Mouse (Mus musculus): ENCODE results near the gene Alg12.

Alg12 gene

DNA sequence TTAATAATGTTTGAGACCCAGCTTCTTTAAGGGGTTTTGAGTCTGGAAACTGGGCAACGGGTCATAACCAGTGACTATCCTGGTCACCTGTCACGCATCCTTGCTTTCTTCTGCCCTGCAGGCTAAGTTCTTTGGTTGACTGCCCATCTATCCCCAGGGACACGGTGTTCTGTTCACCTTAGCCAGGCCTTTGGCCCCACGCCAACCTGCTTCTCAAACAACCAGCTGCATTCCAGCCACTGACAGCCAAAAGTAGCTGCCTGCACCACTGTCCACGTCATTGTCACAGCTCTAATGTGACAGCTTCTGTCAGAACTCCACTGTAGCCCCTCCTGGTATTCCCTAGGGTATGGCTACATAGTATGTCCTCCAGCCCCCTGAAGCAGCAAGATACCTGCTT lies 12.4 kb upstream of the Alg12 start:
- WGBS: 69% methylated on average over 5 of the region's 5 CpGs

DNA sequence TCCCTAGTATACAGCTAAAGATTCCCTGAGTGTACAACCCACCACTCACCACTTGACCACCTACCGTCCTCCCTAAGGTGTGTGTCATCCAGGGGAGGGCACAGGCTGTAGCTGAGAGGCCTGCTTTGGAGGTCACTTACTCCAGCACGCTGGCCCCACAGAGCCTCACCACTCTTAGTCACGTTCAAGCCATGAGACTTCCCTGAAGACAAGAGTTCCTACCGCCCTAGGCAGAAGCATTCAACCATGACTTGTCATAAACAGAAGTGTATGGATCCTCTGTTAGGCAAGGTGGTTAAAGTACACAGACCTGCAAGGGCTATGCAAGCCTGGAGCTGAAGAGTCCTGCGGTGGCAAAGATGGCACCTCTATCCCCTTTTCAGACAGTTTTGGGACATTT lies 11.6 kb upstream of the Alg12 start:
- WGBS: 92% methylated on average over 5 of the region's 5 CpGs

DNA sequence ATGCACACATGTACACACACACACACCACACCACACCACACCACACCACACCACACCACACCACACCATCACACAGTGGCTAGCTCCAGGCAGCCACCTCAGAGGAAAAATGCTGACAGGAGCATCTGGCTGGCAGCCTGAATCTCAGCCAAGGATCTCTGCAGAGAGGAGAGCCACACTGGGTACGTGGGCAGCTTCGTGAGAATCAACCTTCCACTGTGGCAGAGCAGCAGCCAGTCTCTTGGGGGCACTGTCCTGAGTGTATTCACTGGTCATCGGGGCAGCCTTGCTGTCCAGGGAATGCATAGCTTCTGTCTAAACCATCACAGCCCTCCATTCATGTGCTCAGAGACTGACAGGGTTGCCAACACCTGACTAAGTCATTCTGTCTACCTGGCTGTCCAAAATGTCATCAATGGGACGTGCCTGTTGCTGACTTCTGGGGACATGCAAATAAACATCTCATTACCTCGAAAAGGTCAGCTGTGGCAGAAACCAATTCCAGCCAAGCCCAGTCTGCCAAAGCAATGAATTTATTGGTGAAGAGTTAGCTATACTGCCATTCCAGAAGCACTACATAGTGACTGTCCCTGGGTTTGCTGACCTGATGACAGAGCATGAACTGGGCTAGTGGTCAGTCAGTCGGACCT lies 10.8 kb upstream of the Alg12 start:
- 54% methylated on average over 6 of the region's 6 CpGs for WGBS

DNA sequence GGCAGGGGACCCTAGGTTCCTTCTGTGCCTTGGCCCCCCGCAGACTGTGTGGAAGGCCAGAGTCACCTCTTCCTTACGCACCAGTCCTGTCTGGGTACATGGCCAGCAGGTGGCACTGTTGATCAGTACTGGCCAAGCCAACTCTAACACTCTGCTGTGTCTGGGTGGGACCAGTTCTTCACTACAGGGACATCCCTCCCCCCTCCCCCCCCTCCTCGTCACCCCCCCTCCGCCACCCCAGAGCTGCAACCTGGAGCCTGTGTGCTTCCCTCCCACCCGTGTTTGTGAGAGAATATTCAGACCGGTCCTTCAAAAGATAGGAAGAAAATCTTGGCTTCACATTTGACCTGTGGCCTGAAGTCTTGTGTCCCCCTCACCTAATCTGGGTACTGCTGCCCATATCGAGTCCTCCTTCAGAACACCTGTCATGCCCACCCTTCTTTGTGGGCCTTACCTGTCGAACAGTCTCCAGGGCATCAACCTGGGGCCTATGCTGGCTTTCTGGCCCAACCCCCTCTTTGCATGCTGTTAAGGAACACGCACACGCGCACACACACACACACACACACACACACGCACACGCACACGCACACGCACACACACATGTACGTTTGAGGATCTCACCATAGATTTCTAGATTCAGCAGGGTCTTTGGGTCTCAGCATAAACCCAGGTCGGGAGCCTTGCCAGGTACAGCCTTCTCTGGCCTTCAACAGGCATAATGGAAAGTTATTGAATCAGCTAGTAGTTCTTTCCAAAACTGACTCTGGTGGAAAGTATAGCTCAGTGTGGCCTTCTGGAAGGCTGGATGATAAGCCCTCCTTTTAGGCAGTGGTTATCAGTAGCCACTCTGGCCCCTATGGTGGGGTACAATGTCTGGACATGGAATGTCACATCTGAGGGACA lies 9.9 kb upstream of the Alg12 start:
- WGBS: 52% methylated on average over 17 of the region's 17 CpGs

DNA sequence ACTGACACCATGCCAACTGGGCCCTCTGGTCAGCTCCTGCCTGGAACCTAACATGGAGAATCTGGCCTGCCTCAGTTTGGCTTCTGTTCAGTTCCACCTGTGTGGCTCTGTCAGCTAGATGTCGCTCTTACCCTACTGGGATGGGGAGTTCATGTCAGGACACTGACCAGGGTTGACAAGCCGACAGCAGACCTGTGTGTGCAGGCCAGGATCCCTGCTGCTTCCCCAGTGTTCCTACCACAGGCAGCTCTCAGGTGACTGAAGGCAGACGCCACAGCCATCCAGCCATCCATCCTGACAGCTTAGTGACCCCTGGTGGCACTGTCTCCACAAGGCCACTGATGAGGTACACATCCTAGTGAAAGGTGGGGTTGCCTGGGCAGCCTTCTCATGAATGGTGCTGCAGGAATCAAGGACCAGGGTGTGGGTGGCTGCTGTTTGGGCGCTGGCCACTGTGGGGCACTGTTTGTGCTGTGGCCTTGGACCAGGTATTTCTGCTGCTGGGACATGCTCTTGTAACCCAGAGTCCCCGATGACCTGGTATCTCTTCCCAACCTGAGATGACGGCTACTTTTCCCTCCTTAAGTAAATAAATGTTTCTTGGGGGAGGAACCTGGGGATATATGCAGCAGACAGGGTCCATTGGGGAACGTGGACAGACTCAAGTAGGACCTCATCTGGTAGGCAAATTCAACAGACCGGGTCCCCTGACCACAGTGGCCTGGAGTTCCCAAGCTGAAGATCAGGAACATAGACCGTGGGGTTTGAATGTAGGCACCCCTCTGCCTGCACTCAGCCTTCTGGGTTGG lies 9.1 kb upstream of the Alg12 start:
- WGBS: 27% methylated on average over 9 of the region's 9 CpGs

DNA sequence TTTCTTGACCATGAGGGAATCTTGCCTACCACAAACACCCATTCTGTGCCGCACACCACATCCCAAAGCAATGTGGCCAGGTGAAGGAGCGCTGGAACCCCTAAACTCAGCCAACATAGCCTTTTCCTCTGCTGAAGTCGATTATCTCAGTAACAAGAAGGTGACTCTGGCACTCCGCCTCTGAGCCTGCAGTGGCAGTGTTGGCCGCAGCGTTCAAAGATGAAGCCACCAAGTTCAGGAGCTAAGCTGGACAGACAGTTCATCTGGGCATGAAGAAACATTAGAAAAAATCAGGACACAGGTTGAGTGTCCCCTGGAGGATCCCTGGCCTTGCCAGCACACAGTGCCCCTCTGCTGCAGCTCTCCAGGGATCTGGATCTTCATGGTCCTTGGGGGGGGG lies 8.3 kb upstream of the Alg12 start:
- 93% methylated on average over 6 of the region's 6 CpGs for WGBS

DNA sequence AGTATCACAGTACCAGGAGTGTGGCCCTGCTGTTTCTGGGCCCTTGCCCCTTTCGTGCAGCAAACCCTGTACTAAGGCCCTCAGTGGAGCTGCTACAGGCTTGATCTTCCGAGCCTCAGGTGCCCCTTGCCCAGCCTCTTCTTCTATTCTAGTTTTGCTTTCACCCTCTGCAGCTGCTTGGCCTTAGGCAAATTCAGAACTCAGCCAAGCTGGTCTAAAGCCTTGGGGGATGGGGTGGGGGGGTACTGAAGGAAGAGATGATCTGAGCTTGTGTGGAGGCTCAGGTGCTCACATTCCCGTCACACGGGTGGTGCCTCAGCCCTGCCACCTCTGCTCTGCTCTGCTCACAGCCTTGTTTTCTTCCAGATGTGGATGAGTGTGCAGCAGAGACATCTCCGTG lies 4.3 kb upstream of the Alg12 start:
- WGBS: 89% methylated on average over 5 of the region's 5 CpGs

DNA sequence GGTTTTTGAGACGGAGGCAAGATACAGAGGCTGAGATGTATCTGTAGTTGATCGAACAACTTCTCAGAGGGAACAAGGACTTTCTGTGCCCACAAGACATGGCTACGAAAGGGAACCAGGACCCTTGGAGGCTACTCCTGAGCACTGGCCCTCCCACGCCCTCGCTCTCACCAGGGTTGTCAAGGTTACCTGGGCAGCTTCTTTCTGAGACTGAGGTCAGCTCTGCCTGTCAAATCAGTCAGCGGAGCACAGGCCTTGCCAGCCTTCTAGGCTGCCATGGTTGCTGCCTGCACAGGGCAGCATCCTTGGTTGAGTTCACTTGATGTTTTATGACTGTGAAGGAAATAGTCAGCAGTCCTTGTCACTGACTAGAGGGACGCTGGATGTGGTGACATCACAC lies 3.4 kb upstream of the Alg12 start:
- WGBS: 92% methylated on average over 7 of the region's 7 CpGs

DNA sequence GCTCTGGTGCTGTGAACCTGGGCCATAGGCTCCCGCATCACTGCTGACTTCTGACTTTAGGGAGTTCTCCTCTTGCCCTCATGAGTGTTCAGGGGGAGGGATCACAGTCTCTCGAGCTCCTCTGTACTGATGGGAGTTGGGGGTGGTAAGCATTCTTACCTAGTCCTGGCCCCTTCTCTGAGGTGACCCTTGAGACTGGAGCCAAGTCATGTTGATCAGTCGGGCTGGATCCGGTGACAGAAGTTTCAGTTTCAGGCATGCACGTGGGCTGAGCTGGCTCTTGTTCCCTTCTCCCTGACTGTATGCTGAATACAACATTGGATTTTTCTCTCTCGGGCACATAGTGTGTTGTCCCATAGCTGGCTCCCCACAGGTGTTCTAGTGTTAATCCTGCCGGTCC lies 2.3 kb upstream of the Alg12 start:
- 84% methylated on average over 7 of the region's 7 CpGs for WGBS

DNA sequence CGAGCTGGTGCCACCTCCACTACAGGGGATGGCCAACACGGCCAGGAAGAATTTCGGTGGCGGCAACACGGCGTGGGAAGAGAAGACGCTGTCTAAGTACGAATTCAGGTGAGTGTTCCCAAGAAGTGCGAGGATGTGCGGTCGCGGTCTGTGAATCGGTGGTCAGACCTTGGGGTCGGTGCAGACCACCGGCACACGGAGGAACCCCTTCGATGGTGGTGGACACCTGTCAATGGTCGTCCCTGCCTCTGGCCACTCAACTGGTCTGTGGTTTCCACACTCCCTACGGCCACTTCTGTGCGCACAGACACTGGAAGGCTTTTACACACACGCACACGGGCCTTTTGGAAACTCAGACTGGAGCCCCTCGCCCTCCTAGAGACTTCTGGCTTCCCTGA lies 787 bp upstream of the Alg12 start:
- under 1% methylated on average over 23 of the region's 23 CpGs for WGBS

DNA sequence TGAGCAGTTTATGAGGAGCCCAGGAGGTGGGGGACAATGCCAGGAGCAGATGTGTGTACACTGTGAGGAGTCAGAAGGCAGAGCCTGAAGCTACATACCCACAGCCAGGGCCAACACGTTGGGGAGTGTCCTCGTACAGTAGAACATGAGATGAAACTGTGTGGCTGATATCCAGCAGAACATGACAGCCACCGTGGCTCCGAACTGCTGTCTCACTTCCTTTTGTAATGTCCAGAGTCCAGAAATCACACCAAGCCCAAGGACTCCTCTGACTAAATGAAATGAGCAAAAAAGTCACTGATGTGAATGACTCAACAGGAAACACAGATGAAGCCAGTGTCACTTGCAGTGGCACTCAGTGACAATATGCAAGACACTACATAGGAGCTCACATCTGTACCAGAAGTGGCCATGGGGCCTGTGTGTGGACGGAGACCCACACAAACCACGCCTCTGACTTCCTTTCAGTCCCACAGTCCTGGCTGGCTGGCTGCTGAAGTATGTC lies 3.9 kb downstream of the Alg12 start:
- WGBS: 92% methylated on average over 6 of the region's 6 CpGs

DNA sequence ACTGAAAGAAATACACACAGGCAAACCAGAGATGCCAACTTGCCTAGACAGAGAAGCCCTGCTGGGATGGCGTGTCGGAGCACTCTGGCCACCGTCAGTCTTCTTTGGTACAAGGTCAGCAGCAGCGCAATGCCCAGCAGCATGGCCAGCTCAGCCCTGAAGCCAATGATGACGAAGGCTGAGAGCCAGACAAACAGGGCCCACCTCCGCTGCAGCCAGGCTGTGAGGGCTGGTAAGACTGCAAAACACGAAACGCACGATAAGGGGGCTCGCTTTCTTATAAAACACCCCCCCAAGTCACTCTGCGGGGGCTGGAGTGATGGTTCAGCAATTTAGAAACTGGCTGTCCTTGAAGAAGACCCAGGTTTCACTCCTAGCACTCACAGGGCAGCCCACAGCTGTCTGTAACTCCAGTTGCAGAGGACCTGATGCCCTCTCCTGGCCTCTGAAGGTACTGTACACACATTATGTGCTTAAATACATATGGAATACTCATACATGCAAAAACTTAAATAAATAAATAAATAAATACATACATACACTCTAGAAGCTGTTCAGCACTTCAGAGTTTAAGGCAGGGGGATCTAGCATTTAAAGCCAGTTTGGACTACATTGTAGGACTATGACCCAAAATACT lies 4.6 kb downstream of the Alg12 start:
- WGBS: 98% methylated on average over 11 of the region's 11 CpGs

DNA sequence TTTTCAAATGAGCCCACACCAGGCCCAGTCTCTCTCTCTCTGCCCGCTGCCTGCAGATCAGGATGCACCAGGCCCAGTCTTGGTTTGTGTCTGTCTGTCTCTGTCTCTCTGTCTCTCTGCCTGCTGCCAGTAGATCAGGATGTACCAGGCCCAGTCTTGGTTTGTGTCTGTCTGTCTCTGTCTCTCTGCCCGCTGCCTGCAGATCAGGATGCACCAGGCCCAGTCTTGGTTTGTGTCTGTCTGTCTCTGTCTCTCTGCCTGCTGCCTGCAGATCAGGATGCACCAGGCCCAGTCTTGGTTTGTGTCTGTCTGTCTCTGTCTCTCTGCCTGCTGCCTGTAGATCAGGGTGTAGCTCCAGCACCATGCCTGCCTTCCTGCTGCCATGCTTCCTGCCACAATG lies 5.2 kb downstream of the Alg12 start:
- WGBS: 98% methylated on average over 2 of the region's 2 CpGs

DNA sequence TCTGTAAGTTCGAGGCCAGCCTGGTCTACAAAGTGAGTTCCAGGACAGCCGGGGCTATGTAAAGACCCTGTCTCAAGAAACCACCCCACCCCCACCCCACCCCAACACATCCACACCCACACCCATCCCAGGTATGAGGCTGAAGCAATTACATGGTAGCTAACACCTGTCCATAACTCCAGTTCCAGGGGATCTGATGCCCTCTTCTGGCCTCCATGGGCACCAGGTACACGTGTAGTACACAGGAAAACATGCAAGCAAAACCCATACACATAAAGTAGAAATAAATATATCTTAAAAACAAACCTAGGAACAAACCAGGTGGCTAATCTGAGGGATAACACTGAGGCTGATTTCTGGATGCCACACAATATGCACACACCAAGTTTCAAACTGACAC lies 5.9 kb downstream of the Alg12 start:
- 89% methylated on average over 3 of the region's 3 CpGs for WGBS

DNA sequence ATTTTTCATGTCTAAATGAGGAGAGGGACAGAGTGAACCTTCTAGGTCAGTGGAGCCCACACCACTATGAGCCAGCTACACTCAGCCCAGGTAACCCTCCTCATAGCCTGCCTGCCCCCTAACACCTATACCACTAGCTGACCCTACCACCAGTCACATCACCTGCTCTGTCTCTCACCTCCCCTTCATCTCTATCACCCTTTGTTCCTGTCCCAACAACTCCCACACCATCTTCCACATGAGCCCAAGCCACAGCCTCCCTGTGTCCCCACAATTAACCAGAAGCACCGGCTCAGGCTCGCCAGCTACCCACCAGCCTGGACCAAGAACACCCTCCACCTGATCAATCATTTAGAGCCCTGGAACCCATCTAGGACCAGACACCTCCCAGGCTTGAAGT lies 8.7 kb downstream of the Alg12 start:
- WGBS: 93% methylated on average over 2 of the region's 2 CpGs

DNA sequence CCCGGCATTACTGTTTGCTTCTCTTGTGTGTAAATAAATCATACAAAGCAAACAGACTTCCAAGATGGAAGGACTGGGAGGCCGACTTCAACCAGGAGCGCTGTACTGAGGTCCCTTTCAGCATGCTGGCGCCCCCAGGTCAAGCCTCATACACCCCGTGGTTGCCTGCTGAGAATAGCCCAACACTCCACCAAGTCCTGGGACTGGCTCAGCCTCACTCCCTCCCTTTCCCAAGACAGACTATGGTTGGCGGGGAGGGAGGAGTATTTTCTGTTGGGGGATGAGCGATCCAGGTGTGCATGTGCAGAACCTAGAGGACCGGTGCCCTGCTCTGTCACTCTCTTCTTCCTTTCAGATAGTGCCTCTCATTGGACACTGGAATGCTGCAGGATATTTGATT lies 11.0 kb downstream of the Alg12 start:
- 88% methylated on average over 8 of the region's 8 CpGs for WGBS

DNA sequence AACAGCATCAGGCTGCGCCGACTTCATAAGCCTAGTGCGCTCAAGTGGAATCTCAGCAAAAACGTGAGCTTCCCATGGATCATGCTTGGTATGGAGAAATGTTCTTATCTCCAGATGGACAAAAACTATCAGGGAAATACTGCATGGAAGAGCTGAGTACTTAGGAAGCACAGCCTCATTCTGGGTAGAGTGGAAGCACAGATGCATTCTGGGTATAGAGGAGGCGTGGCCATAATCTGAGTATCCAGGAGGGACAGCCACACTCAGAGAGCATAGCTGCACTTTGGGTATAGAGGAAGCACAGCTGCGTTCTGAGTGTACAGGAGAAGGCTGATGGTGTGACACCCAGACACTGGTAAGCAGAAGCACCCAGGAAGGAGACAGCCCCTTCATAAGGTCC lies 16.8 kb downstream of the Alg12 start:
- 88% methylated on average over 6 of the region's 6 CpGs for WGBS

DNA sequence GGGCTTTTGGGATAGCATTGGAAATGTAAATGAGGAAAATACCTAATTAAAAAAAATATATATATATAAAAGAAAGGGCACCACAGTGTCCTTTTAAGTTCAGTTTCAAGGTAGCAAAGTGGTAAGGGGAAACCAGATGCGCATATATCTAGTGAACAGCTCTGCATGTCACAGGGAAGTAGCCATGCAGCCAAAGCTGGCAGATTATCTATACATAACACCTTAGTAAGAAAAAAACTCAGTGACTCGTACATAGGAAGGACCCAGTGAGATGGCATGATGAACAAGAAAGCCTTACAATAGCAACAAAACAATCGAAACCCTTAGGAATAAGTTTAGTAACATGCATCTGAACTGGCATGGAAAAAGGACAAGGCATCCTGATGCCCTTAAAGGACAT lies 17.2 kb downstream of the Alg12 start:
- 89% methylated on average over 3 of the region's 3 CpGs for WGBS

DNA sequence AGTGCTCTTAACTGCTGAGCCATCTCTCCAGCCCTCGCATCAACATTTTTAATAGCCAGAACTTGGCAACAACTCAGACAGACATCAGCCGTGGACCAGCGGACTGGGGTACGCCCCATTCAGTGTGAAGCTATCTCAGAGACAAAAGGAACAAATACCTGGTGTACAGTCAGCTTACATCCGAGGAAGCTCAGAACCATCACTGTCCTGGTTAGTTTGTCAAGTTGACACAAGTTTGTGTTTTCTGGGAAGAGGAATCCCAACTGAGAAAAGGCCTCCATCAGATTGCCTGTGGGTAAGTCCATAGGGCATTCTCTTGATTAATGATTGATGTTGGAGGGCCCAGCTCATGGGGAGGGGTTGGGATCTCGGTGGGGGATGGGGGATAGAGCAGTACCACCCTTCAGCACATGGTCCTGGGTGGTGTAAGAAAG lies 18.2 kb downstream of the Alg12 start:
- WGBS: 83% methylated on average over 6 of the region's 6 CpGs

DNA sequence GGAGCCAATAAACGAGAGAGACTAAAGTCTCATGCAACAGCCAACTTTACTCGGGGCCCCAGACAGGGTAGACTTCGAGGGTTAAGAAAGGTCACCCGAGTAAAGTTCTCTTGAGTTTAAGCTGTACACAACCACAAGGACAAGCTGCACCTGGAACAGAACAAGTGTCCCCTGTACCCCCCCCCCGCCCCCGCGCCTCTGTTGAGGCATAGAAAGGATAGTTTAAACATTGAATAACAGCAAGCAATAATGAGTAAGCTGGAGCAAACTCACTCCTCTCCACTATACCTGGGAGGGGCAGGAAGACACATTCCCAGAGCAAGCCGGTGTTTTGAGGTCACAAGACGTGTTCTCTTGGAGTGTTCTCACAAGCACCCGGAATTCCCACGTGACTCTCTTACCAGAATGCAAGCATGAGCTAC lies 19.2 kb downstream of the Alg12 start:
- WGBS: 85% methylated on average over 11 of the region's 11 CpGs

DNA sequence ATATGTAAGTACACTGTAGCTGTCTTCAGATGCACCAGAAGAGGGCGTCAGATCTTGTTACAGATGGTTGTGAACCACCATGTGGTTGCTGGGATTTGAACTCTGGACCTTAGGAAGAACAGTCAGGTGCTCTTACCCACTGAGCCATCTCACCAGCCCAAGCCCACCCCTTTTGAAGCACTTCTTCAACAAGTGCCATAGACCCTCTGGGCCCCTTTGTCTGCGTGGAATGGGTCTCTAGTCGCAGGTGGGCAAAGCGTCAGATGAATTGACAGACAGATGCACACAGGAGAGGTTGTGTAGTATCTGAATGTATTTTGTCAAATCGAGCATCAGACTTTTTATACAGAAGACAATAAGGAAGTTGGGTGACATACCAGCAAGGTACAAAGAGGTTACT lies 24.4 kb downstream of the Alg12 start:
- 90% methylated on average over 5 of the region's 5 CpGs for WGBS

Data from cerebral cortex, adult 2 months (tissue).